Mouse (Mus musculus) ES-E14 (cell line): Measurements from ENCODE around the gene Ap5s1. TPM values are rescaled to one million over a fixed set of nuclear protein-coding genes. Genes with fewer than 3 reads are reported as not detected.

Experiments used
- DNase-seq: peaks from one replicate; pipeline ENCODE4 v3.0.0-alpha.2; 2013; ENCODE audit warnings: low read depth, low spot score
- H3K27ac ChIP-seq: 2 replicates; pipeline ENCODE4 v1.5.1; 2012; ENCODE audit warnings: low read depth, mild to moderate bottlenecking, low read length, moderate library complexity, mixed read lengths; ENCODE audit not compliant: poor library complexity, insufficient read depth, severe bottlenecking
- H3K36me3 ChIP-seq: 2 replicates; pipeline ENCODE4 v1.6.1; 2012; ENCODE audit warnings: mild to moderate bottlenecking, low read length, moderate library complexity, mixed read lengths; ENCODE audit not compliant: control insufficient read depth, poor library complexity, insufficient read depth, severe bottlenecking
- H3K4me1 ChIP-seq, 2 experiments: fragments of 150-350 bp in 1 of 2; sonication (generic) in 1 of 2; 2 replicates each; pipeline ENCODE4 v1.6.1; 2012; ENCODE audit warnings: low read length in 2 of 2, mild to moderate bottlenecking in 1 of 2, mixed read lengths in 1 of 2; ENCODE audit not compliant: control insufficient read depth in 2 of 2, insufficient read depth in 2 of 2, poor library complexity in 1 of 2
- H3K4me3 ChIP-seq, 2 experiments: fragments of 150-350 bp in 1 of 2; sonication (generic) in 1 of 2; 2 replicates each; pipeline ENCODE4 v1.5.1; 2012; ENCODE audit warnings: low read length in 2 of 2, low read depth in 1 of 2, mild to moderate bottlenecking in 1 of 2, mixed read lengths in 1 of 2; ENCODE audit not compliant: insufficient read depth in 1 of 2, poor library complexity in 1 of 2, severe bottlenecking in 1 of 2
- H3K9ac ChIP-seq: 2 replicates; pipeline ENCODE4 v1.6.1; 2012; ENCODE audit warnings: low read depth, mild to moderate bottlenecking, low read length, mixed read lengths; ENCODE audit not compliant: poor library complexity, insufficient read depth, severe bottlenecking
- H3K9me3 ChIP-seq: fragments of 150-350 bp; sonication (generic); 2 replicates; pipeline ENCODE4 v1.6.1; 2012; ENCODE audit warnings: low read depth, mild to moderate bottlenecking, low read length; ENCODE audit not compliant: control insufficient read depth, insufficient read depth
- CHD2 ChIP-seq: IDR thresholded peaks from 2 replicates; pipeline ENCODE4 v1.6.1; 2014; ENCODE audit warnings: mild to moderate bottlenecking, low read depth, low read length, inconsistent platforms
- HCFC1 ChIP-seq: IDR thresholded peaks from 2 replicates; pipeline ENCODE4 v1.6.1; 2012; ENCODE audit warnings: low read length, inconsistent platforms, borderline replicate concordance; ENCODE audit not compliant: insufficient read depth
- MAFK ChIP-seq: IDR thresholded peaks from 2 replicates; pipeline ENCODE4 v1.6.1; 2014; ENCODE audit warnings: mild to moderate bottlenecking, low read depth, low read length, inconsistent platforms; ENCODE audit not compliant: insufficient read depth
- ZC3H11A ChIP-seq: IDR thresholded peaks from 2 replicates; pipeline ENCODE4 v1.6.1; 2012; ENCODE audit warnings: low read depth, mild to moderate bottlenecking, inconsistent platforms, low read length, borderline replicate concordance
- ZNF384 ChIP-seq: IDR thresholded peaks from 2 replicates; pipeline ENCODE4 v1.6.1; 2012; ENCODE audit warnings: low read depth, low read length, inconsistent platforms
- in situ Hi-C, 2 experiments: fragments of 600-800 bp; cut with MboI; formaldehyde crosslinking; loops; one replicate each; pipeline ENCODE4 v1.15.1; 2025; ENCODE audit warnings: low sequenced_read_pairs in 2 of 2, inconsistent platforms in 1 of 2; ENCODE audit not compliant: unreplicated experiment in 2 of 2
- total RNA-seq: library from RNA; depleted of rRNA; stranded (reverse); fragments of 300-350 nt; gene quantifications from 2 replicates; pipeline ENCODE4 v1.2.3, GENCODE M21; 2012

The Ap5s1 gene
- total RNA-seq, 1 experiment, result 7.9 TPM

GRCm38 (mm10) chr2:131171401-131172104 lies 35.3 kb upstream of the Ap5s1 start:
- peak overlapping the region; percentile 29; the same call in 1 of the 2 replicates for H3K9ac ChIP-seq
- H3K36me3 ChIP-seq, result no peaks in the 10 kb centered on the region
- DNase-seq, result no peak
- no peak overlapping the region for H3K27ac ChIP-seq
- in situ Hi-C loops, result no loop called here
- no peak for TF ChIP-seq CHD2
- TF ChIP-seq HCFC1, result 0 out of 2 replicates have a peak, but pooled peaks have one; percentile 23
- H3K9me3 ChIP-seq, result no peaks in the 10 kb centered on the region
- H3K4me3 ChIP-seq, result peak overlapping the region; percentile 28 to 55
- H3K4me1 ChIP-seq, result peaks cover 4 to 10% of the 10 kb centered on the region in 2 experiments

- TF ChIP-seq MAFK (no peak), ZC3H11A (no peak), ZNF384 (no peak), HCFC1 (no peak), CHD2 (no peak)
- H3K9me3 ChIP-seq, result no peaks in the 10 kb centered on the region
- H3K9ac ChIP-seq, result no peak overlapping the region
- H3K27ac ChIP-seq, result no peak overlapping the region
- no peaks in the 10 kb centered on the region for H3K36me3 ChIP-seq
- no peak overlapping the region for H3K4me3 ChIP-seq
- H3K4me1 ChIP-seq, result peaks cover 4 to 18% of the 10 kb centered on the region in 2 experiments
- DNase-seq, result no peak
- in situ Hi-C loops, result no loop called here
Observed at GRCm38 (mm10) chr2:131172322-131172721, 34.6 kb upstream of the Ap5s1 start.

- no peak for DNase-seq
- in situ Hi-C loops, result no loop called here
- no peak overlapping the region for H3K27ac ChIP-seq
- H3K4me1 ChIP-seq, result peaks cover 4 to 28% of the 10 kb centered on the region in 2 experiments
- peak; percentile 98 for TF ChIP-seq HCFC1
- no peak for TF ChIP-seq ZC3H11A
- no peak for TF ChIP-seq MAFK
- no peak for TF ChIP-seq CHD2
- TF ChIP-seq ZNF384, result no peak
- no peaks in the 10 kb centered on the region for H3K9me3 ChIP-seq
- H3K4me3 ChIP-seq, result peak overlapping the region; percentile 39 to 52
- no peak overlapping the region; the same call in 1 of the 2 replicates for H3K9ac ChIP-seq
- no peaks in the 10 kb centered on the region; the same call in 1 of the 2 replicates for H3K36me3 ChIP-seq
Observed at GRCm38 (mm10) chr2:131174700-131175099, 32.2 kb upstream of the Ap5s1 start.

- H3K4me1 ChIP-seq, result peaks cover 4 to 28% of the 10 kb centered on the region in 2 experiments
- TF ChIP-seq CHD2, result no peak
- TF ChIP-seq HCFC1, result no peak
- TF ChIP-seq ZC3H11A, result no peak
- no peak overlapping the region for H3K9ac ChIP-seq
- no peaks in the 10 kb centered on the region for H3K9me3 ChIP-seq
- no peak overlapping the region for H3K27ac ChIP-seq
- no peak overlapping the region for H3K4me3 ChIP-seq
- in situ Hi-C loops, result no loop called here
- no peak for DNase-seq
- H3K36me3 ChIP-seq, result no peaks in the 10 kb centered on the region; the same call in 1 of the 2 replicates
Observed at GRCm38 (mm10) chr2:131175286-131175944, 31.5 kb upstream of the Ap5s1 start.
